Mouse (Mus musculus) heart, embryonic 13.5 days (tissue): ENCODE measurements at regions not wholly inside any gene's neighbourhood (a gene's known extent, or its start where the extent isn't known, plus 50 kb on each side); places are given as distances from the start of the nearest gene placed in this dataset.

Source experiments
- ATAC-seq: fragments of 200-750 bp; cut with Nextera tagmentation; 2 replicates; pipeline ENCODE4 v1.8.0; 2017; ENCODE audit warnings: moderate TSS enrichment; ENCODE audit not compliant: insufficient number of reproducible peaks, low FRiP score, low TSS enrichment; ENCODE audit errors: extremely low read depth
- H3K27ac ChIP-seq: fragments of 300-500 bp; sonication (generic); replicated peaks from 2 replicates; pipeline ENCODE4 v1.5.1; 2015; ENCODE audit warnings: moderate library complexity, mild to moderate bottlenecking, inconsistent platforms
- H3K27me3 ChIP-seq: fragments of 300-500 bp; sonication (generic); replicated peaks from 2 replicates; pipeline ENCODE4 v1.6.1; 2015; ENCODE audit warnings: mild to moderate bottlenecking, inconsistent platforms
- H3K36me3 ChIP-seq: fragments of 300-500 bp; sonication (generic); 2 replicates; pipeline ENCODE4 v1.6.1; 2015; ENCODE audit warnings: mild to moderate bottlenecking, inconsistent platforms
- H3K4me1 ChIP-seq: fragments of 300-500 bp; sonication (generic); 2 replicates; pipeline ENCODE4 v1.6.1; 2015; ENCODE audit warnings: inconsistent platforms
- H3K4me2 ChIP-seq: fragments of 300-500 bp; sonication (generic); 2 replicates; pipeline ENCODE4 v1.6.1; 2015; ENCODE audit warnings: inconsistent platforms, mild to moderate bottlenecking, moderate library complexity
- H3K4me3 ChIP-seq: fragments of 300-500 bp; sonication (generic); 2 replicates; pipeline ENCODE4 v1.5.1; 2015; ENCODE audit warnings: moderate library complexity, mild to moderate bottlenecking, inconsistent platforms
- H3K9ac ChIP-seq: fragments of 300-500 bp; sonication (generic); 2 replicates; pipeline ENCODE4 v1.6.1; 2015; ENCODE audit warnings: inconsistent platforms, mild to moderate bottlenecking, moderate library complexity
- H3K9me3 ChIP-seq: fragments of 300-500 bp; sonication (generic); 2 replicates; pipeline ENCODE4 v1.6.1; 2016; ENCODE audit warnings: inconsistent platforms
- WGBS: fragments of 180-500 bp; shearing (Covaris S2); methylation state at CpG from one replicate; pipeline ENCODE4 v1.1.7; 2015; ENCODE audit warnings: mixed read lengths; 5-methylcytosine and 5-hydroxymethylcytosine counted together

DNA sequence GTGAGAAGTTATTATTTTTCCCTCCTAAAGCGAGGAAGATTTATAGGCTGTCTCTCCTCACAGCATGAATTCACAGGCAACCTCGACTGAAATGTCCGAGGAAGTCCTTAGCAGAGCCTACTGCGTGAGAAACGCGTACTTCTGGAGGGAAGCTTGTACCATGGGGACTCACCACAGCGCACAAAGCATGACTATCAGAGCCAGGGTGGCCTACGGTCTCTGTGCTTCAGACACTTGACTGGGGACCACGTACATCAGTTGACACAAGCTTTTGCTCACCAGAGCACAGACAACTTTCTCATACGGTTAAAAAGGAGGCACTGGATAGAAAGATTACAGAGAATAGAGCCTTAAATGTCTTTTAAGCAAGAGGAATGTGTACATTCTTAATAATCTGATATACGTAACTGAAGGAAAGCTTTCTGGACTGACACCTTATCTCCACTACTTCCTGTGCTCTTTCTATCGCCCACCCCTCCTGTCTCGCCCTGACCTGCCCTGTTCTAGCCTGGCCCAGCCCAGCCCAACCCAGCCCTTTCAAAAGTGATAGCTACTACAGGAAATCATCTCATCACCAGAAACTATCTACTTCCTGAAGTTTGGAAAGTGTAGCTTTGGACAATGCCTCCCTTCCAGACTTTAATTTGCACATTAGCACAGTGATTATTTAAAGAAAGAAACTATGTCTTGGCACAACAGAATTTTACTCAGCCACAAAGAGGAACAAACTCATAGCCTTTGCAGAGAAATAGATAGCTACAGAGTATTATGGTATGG is 104.2 kb upstream of the Krtap11-1 start:
- H3K9ac ChIP-seq: no peak overlapping the region
- no peak for ATAC-seq
- WGBS: 40% methylated on average over 13 of the region's 13 CpGs
- peak overlapping the region; percentile 19; the same call in 1 of the 2 replicates for H3K4me2 ChIP-seq
- H3K9me3 ChIP-seq: no peaks in the 10 kb centered on the region
- no peaks in the 10 kb centered on the region for H3K27me3 ChIP-seq
- peak overlapping the region; percentile 53; the same call in 1 of the 2 replicates for H3K27ac ChIP-seq
- no peak overlapping the region for H3K4me3 ChIP-seq
- H3K36me3 ChIP-seq: no peaks in the 10 kb centered on the region
- peaks cover 8% of the 10 kb centered on the region; the same call in 1 of the 2 replicates for H3K4me1 ChIP-seq

DNA sequence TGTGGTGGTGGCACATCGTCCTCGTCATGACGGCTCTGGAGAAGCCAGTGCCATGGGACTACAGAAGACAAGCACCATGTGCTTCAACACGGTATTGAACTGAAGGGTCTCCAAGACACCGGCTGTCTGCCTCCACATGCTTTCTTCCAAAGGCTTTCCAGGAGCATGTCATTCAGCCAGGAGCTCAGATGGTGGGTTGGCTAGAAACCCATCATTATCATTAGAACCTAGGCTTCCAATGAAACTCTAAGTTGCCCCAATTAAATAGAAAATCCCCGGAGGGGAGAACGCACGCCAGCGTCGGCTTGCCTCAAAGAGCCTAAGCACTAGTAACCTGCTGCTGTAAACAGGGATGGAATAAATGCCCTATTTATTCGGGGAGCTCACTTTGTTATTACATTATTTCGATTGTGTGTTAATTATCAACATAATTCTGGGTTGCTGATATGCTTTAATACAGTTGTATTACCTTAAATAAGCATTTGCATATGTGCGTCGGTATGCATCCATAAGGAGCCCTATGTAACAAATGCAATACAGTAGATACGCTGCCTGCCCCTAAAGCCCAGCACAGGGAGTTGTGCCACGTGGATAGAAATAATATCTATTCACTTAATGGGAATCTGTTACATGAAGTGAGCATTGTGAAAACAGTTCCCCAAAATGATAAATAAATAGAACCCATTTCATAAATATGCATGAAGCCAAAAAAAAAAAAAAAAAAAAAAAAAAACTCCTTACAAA is 103.3 kb upstream of the Krtap11-1 start:
- H3K9me3 ChIP-seq: no peaks in the 10 kb centered on the region
- WGBS: 87% methylated on average over 16 of the region's 16 CpGs
- H3K4me2 ChIP-seq: no peak overlapping the region
- H3K36me3 ChIP-seq: no peaks in the 10 kb centered on the region
- H3K9ac ChIP-seq: no peak overlapping the region
- peaks cover 8% of the 10 kb centered on the region; the same call in 1 of the 2 replicates for H3K4me1 ChIP-seq
- no peak for ATAC-seq
- no peaks in the 10 kb centered on the region for H3K27me3 ChIP-seq
- H3K4me3 ChIP-seq: no peak overlapping the region
- no peak overlapping the region for H3K27ac ChIP-seq

DNA sequence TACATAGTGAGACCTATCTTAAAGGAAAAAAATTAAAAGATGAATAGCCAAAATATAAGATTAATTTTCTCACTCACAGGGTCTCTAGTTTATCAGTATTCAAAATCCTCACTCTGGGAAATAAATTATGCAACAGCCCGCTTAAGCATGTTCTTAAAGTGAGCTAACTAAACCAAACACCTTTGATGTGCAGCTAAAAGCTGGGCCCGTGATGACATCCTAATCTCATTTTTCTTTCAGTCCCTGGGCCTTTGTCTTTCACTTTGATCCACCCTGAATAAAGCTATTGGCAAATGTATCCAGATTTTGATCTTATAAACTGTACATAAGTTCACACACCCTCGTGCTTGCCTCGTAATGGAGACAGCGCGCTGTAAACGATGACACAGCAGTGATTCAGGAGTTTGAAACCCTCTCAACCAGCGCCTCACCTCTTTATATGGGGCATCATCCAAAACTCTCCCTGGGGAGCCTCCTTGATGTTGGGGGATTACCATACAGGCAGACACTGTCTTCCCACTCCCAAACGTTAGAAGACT is 100.3 kb upstream of the Krtap11-1 start:
- H3K4me1 ChIP-seq: peaks cover 8% of the 10 kb centered on the region; the same call in 1 of the 2 replicates
- H3K27me3 ChIP-seq: no peaks in the 10 kb centered on the region
- H3K4me3 ChIP-seq: no peak overlapping the region
- no peaks in the 10 kb centered on the region for H3K9me3 ChIP-seq
- 68% methylated on average over 9 of the region's 9 CpGs for WGBS
- no peak overlapping the region for H3K4me2 ChIP-seq
- H3K36me3 ChIP-seq: no peaks in the 10 kb centered on the region
- no peak for ATAC-seq
- no peak overlapping the region for H3K27ac ChIP-seq
- H3K9ac ChIP-seq: no peak overlapping the region

DNA sequence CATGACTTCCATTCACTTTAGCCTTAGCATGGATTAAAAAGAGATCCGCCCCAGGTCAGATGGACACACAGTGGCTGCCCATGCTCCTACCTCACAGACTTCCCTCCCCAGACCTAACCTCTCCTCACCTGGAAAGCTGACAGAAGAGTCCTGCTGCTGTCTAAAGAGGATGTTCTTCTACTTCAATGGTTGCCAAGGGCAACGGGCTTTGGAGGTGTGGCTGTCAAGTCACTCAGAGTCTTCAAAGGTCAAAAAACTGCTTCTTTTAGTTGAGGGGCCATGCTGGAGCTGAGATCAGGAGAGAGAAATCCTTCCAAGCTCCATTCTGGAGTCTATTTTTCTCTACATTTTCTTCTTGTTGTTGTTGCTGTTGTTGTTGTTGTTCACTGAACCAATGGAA is 89.1 kb upstream of the Krtap11-1 start:
- Histone ChIP-seq H3K36me3 (no peaks in the 10 kb centered on the region), H3K4me2 (no peak overlapping the region), H3K4me1 (no peaks in the 10 kb centered on the region), H3K27ac (no peak overlapping the region), H3K9ac (no peak overlapping the region), H3K9me3 (no peaks in the 10 kb centered on the region), H3K4me3 (no peak overlapping the region), H3K27me3 (no peaks in the 10 kb centered on the region)
- 71% methylated on average over 2 of the region's 2 CpGs for WGBS
- ATAC-seq: no peak

DNA sequence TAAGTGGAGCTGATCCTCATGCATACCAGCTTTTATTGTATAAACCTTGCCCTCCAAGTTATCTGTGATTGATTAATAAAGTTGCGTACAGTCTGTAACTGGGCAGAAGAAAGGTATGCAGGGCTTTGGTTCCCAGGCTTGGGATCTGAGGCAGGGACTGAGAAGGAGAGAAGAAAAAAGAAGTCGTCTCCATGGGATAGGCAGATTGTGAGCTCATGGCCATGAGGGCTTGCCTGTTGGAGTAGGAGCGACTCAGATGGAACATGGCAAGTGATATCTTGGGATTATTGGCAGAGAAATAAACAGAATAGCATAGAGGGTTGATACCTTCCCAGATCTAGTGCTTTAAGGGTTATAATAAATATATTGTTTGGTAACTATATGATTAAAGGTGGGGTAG is 85.1 kb upstream of the Krtap11-1 start:
- Histone ChIP-seq H3K27me3 (no peaks in the 10 kb centered on the region), H3K4me1 (no peaks in the 10 kb centered on the region), H3K27ac (no peak overlapping the region), H3K9me3 (peaks cover 7% of the 10 kb centered on the region; the same call in 1 of the 2 replicates), H3K4me2 (no peak overlapping the region), H3K9ac (no peak overlapping the region), H3K4me3 (no peak overlapping the region), H3K36me3 (no peaks in the 10 kb centered on the region)
- ATAC-seq: no peak
- 78% methylated on average over 3 of the region's 3 CpGs for WGBS

DNA sequence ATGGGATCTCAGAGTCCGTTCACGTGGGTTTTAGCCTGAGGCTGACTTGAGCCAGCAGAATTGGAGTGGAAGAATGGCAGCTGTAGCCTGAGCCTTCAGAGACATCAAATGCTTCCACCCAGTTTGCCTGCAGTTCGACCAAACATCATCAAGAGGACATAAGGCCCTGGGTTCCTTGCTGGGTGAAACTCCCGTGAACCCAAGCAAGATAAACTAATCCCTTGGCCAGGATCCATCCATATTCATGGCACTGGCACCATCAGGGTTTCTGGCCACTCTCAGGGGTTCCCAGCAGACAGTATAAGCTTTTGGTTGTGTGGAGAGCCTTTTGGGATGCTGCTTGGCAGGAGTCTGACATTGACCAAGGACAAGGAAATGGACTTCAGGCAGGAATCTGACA is 77.7 kb upstream of the Krtap11-1 start:
- no peak overlapping the region for H3K4me2 ChIP-seq
- no peak for ATAC-seq
- H3K4me1 ChIP-seq: no peaks in the 10 kb centered on the region
- H3K9me3 ChIP-seq: no peaks in the 10 kb centered on the region
- no peak overlapping the region for H3K4me3 ChIP-seq
- no peaks in the 10 kb centered on the region for H3K27me3 ChIP-seq
- H3K9ac ChIP-seq: no peak overlapping the region
- H3K36me3 ChIP-seq: no peaks in the 10 kb centered on the region
- no peak overlapping the region for H3K27ac ChIP-seq
- 65% methylated on average over 4 of the region's 4 CpGs for WGBS

DNA sequence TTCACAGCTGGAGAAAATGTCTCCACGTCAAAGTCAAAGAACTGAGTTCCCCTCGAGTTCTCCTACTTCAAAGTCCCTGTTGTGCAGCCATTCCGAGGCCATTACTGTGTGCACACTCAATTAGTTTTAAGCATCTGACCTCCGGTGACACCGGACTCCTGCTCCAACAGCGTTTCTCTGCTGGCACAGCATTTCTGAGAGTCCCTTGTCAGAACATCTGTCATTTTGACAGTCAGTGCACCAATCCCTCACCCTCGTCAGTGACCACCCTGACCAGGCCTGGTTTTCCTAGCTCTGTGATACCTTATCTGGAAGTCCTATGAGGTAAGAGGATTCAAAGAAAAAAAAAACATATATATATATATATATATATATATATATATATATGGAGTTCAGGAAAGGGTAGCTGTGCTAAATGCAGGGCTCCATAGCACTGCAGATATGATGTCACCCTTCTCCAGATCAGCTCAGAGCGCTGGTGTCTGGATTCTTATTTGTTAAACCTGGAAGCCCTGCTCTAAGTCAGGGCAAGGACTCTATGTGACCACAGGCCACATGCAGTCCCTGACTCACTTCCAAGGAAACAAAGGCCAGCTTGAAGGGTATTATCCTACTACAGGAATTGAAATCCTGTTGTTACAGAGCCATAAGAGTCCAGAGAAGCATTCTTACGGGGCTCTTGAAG is 63.1 kb upstream of the Krtap11-1 start:
- ATAC-seq: no peak
- Histone ChIP-seq H3K36me3 (no peaks in the 10 kb centered on the region), H3K9ac (no peak overlapping the region), H3K27me3 (no peaks in the 10 kb centered on the region), H3K4me2 (no peak overlapping the region), H3K9me3 (no peaks in the 10 kb centered on the region), H3K4me1 (0 out of 2 replicates have a peak, but pooled peaks cover 3% of the 10 kb centered on the region), H3K27ac (no peak overlapping the region), H3K4me3 (no peak overlapping the region)
- WGBS: 47% methylated on average over 9 of the region's 9 CpGs

DNA sequence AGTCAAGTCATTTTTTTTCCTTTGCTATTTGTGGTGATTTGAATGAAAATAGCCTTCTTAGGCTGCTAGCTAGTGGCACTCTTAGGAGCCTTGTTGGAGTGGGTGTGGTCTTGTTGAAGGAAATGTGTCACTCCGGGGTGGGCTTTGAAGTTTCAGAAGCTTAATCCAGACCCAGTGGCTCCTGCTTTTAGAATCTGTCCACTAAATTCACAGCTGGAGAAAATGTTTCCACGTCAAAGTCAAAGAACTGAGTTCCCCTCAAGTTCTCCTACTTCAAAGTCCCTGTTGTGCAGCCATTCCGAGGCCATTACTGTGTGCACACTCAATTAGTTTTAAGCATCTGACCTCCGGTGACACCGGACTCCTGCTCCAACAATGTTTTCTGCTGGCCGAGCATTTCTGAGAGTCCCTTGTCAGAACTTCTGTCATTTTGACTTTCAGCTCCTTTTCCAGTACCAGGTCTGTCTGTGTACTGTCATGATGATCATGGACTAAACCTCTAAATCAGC is 61.2 kb upstream of the Krtap11-1 start:
- Histone ChIP-seq H3K9me3 (no peaks in the 10 kb centered on the region), H3K9ac (no peak overlapping the region), H3K27ac (no peak overlapping the region), H3K36me3 (no peaks in the 10 kb centered on the region), H3K4me2 (no peak overlapping the region), H3K27me3 (no peaks in the 10 kb centered on the region), H3K4me1 (0 out of 2 replicates have a peak, but pooled peaks cover 3% of the 10 kb centered on the region), H3K4me3 (no peak overlapping the region)
- ATAC-seq: no peak
- WGBS: 63% methylated on average over 6 of the region's 6 CpGs

DNA sequence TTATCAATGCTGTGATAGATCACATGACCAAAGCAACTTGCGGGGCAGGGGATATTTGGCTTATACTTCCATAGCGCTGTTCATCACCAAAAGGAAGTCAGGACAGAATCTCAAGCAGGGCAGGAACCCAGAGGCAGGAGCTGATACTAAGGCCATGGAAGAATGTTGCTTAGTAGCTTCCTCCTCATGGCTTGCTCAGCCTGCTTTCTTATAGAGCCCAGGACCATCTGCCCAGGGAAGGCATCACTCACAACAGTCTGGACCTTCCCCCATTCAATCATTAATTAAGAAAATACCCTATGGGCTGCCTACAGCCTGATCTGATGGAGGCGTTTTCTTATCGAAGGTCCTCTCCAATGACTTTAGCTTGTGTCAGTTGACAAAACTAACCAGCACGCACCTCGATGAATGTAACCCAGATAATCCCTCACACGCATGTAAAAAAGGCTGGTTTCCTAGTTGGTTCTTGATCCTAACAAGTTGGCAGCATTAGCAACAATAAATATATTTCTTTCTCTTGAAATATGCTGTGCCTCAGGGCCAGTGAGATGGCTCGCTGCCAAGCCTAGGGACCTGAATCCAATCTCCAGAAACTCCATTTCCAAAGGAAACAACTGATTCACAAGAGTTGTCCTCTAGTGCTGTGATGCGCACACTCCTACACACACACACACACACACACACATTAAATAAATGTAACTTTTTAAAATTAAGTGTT is 60.6 kb upstream of the Krtap11-1 start:
- Histone ChIP-seq H3K36me3 (no peaks in the 10 kb centered on the region), H3K27ac (no peak overlapping the region), H3K9me3 (no peaks in the 10 kb centered on the region), H3K4me2 (no peak overlapping the region), H3K27me3 (no peaks in the 10 kb centered on the region), H3K9ac (no peak overlapping the region), H3K4me1 (0 out of 2 replicates have a peak, but pooled peaks cover 3% of the 10 kb centered on the region), H3K4me3 (no peak overlapping the region)
- ATAC-seq: no peak
- WGBS: 82% methylated on average over 9 of the region's 9 CpGs

DNA sequence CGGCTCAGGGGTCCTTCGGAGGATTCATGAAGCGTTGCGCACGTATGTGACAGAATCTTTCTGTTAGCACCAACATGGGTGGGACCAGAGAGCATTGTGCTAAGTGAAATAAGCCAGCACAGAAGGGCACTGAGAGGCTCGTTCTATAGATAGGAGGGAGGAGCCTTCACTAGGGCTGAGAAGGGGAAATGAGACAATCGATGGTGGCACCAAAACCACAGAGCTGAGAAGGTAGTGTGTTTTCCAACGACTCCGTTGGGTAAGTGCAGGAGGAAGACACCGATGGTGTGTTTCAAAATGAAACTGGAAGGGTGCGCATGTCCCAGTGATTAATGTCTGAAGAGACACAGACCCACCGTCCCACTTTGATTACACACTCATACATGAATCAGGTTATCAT is 54.7 kb upstream of the Krtap11-1 start:
- Histone ChIP-seq H3K9me3 (no peaks in the 10 kb centered on the region), H3K4me3 (no peak overlapping the region), H3K4me1 (no peaks in the 10 kb centered on the region), H3K27ac (no peak overlapping the region), H3K27me3 (no peaks in the 10 kb centered on the region), H3K9ac (no peak overlapping the region), H3K4me2 (no peak overlapping the region), H3K36me3 (no peaks in the 10 kb centered on the region)
- WGBS: 81% methylated on average over 12 of the region's 12 CpGs
- no peak for ATAC-seq
